Comparison of ENCODE assay signal across 22 mouse cellular contexts in the genomic region with DNA sequence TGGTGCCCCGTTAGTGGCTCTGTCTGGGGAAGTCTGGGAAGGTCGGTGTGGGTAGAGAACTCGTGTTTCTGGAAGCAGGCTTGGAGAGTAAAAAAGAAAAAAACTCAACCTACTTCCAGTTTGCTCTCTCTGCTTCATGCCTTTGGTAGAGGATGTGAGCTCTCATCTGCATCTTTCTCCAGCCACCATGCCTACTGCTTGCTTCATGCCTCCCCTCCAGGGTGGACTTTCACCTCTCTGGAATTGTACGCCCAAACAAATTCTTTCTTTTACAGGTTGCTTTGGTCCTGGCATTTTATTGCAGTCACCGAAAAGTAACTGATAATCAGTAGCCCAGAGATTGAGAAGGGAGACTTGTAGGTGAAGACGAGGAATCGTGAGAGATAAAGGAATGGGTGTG.
"Had no signal": no experiment of that assay in that cellular context is flagged by ENCODE, and none has a peak within 500 bp of the region (broad histone marks: within the 10 kb centered on the region; RNA-seq: fewer than 3 reads in every experiment).

No protein-coding gene starts in this region.

- H3K9ac ChIP-seq: liver, postnatal 0 days; lung, embryonic 15.5 days; midbrain, embryonic 12.5 days; neural tube, embryonic 13.5 days; neural tube, embryonic 15.5 days had no signal

- H3K4me3 ChIP-seq: lung, embryonic 15.5 days; midbrain, embryonic 10.5 days; midbrain, embryonic 12.5 days; myocyte; neural tube, embryonic 13.5 days; neural tube, embryonic 15.5 days had no signal

- H3K4me1 ChIP-seq: lung, embryonic 15.5 days had no signal

- H3K9me3 ChIP-seq: lung, embryonic 15.5 days; midbrain, embryonic 10.5 days; midbrain, embryonic 12.5 days; neural tube, embryonic 13.5 days; neural tube, embryonic 15.5 days had no signal

- H3K4me2 ChIP-seq: lung, embryonic 15.5 days; midbrain, embryonic 12.5 days; neural tube, embryonic 13.5 days; neural tube, embryonic 15.5 days had no signal

- H3K27ac ChIP-seq: lung, embryonic 15.5 days; macrophage; midbrain, embryonic 10.5 days; midbrain, embryonic 12.5 days; neural tube, embryonic 13.5 days; neural tube, embryonic 15.5 days had no signal

- ATAC-seq: liver, postnatal 0 days; lung, postnatal 0 days; midbrain, embryonic 16.5 days had no signal

- H3K27me3 ChIP-seq: lung, embryonic 15.5 days; midbrain, embryonic 12.5 days; neural tube, embryonic 13.5 days; neural tube, embryonic 15.5 days had no signal

- DNase-seq: liver, postnatal 0 days; lung, adult 2 months; lung, postnatal 14 days; lung, postnatal 36 days; midbrain, embryonic 14.5 days; retina, postnatal 1 day; right cerebral cortex, adult 18-20 months; right cerebral cortex, postnatal 25 days; right cerebral cortex, postnatal 4 days; spleen, adult 18-20 months; thymus, adult 18-20 months; thymus, postnatal 14 days; thymus, postnatal 36 days had no signal

- H3K36me3 ChIP-seq: lung, embryonic 15.5 days; midbrain, embryonic 10.5 days; midbrain, embryonic 12.5 days; neural tube, embryonic 13.5 days; neural tube, embryonic 15.5 days had no signal
